Mouse (Mus musculus) ES-E14 (cell line): ENCODE data around the gene Tbcc. TPM values are rescaled to one million over a fixed set of nuclear protein-coding genes. Genes with fewer than 3 reads are reported as not detected.

ENCODE experiments used
- DNase-seq: peaks from one replicate; pipeline ENCODE4 v3.0.0-alpha.2; 2013; ENCODE audit warnings: low read depth, low spot score
- H3K27ac ChIP-seq: 2 replicates; pipeline ENCODE4 v1.5.1; 2012; ENCODE audit warnings: low read depth, mild to moderate bottlenecking, low read length, moderate library complexity, mixed read lengths; ENCODE audit not compliant: poor library complexity, insufficient read depth, severe bottlenecking
- H3K36me3 ChIP-seq: 2 replicates; pipeline ENCODE4 v1.6.1; 2012; ENCODE audit warnings: mild to moderate bottlenecking, low read length, moderate library complexity, mixed read lengths; ENCODE audit not compliant: control insufficient read depth, poor library complexity, insufficient read depth, severe bottlenecking
- H3K4me1 ChIP-seq, 2 experiments: fragments of 150-350 bp in 1 of 2; sonication (generic) in 1 of 2; 2 replicates each; pipeline ENCODE4 v1.6.1; 2012; ENCODE audit warnings: low read length in 2 of 2, mild to moderate bottlenecking in 1 of 2, mixed read lengths in 1 of 2; ENCODE audit not compliant: control insufficient read depth in 2 of 2, insufficient read depth in 2 of 2, poor library complexity in 1 of 2
- H3K4me3 ChIP-seq, 2 experiments: fragments of 150-350 bp in 1 of 2; sonication (generic) in 1 of 2; 2 replicates each; pipeline ENCODE4 v1.5.1; 2012; ENCODE audit warnings: low read length in 2 of 2, low read depth in 1 of 2, mild to moderate bottlenecking in 1 of 2, mixed read lengths in 1 of 2; ENCODE audit not compliant: insufficient read depth in 1 of 2, poor library complexity in 1 of 2, severe bottlenecking in 1 of 2
- H3K9ac ChIP-seq: 2 replicates; pipeline ENCODE4 v1.6.1; 2012; ENCODE audit warnings: low read depth, mild to moderate bottlenecking, low read length, mixed read lengths; ENCODE audit not compliant: poor library complexity, insufficient read depth, severe bottlenecking
- H3K9me3 ChIP-seq: fragments of 150-350 bp; sonication (generic); 2 replicates; pipeline ENCODE4 v1.6.1; 2012; ENCODE audit warnings: low read depth, mild to moderate bottlenecking, low read length; ENCODE audit not compliant: control insufficient read depth, insufficient read depth
- CHD2 ChIP-seq: IDR thresholded peaks from 2 replicates; pipeline ENCODE4 v1.6.1; 2014; ENCODE audit warnings: mild to moderate bottlenecking, low read depth, low read length, inconsistent platforms
- HCFC1 ChIP-seq: IDR thresholded peaks from 2 replicates; pipeline ENCODE4 v1.6.1; 2012; ENCODE audit warnings: low read length, inconsistent platforms, borderline replicate concordance; ENCODE audit not compliant: insufficient read depth
- MAFK ChIP-seq: IDR thresholded peaks from 2 replicates; pipeline ENCODE4 v1.6.1; 2014; ENCODE audit warnings: mild to moderate bottlenecking, low read depth, low read length, inconsistent platforms; ENCODE audit not compliant: insufficient read depth
- ZC3H11A ChIP-seq: IDR thresholded peaks from 2 replicates; pipeline ENCODE4 v1.6.1; 2012; ENCODE audit warnings: low read depth, mild to moderate bottlenecking, inconsistent platforms, low read length, borderline replicate concordance
- ZNF384 ChIP-seq: IDR thresholded peaks from 2 replicates; pipeline ENCODE4 v1.6.1; 2012; ENCODE audit warnings: low read depth, low read length, inconsistent platforms
- in situ Hi-C, 2 experiments: fragments of 600-800 bp; cut with MboI; formaldehyde crosslinking; loops; one replicate each; pipeline ENCODE4 v1.15.1; 2025; ENCODE audit warnings: low sequenced_read_pairs in 2 of 2, inconsistent platforms in 1 of 2; ENCODE audit not compliant: unreplicated experiment in 2 of 2
- total RNA-seq: library from RNA; depleted of rRNA; stranded (reverse); fragments of 300-350 nt; gene quantifications from 2 replicates; pipeline ENCODE4 v1.2.3, GENCODE M21; 2012

Tbcc gene
- total RNA-seq, 1 experiment: 30.0 TPM

- Histone ChIP-seq H3K4me3 (peak overlapping the region; percentile 87 to 93; a peak in 3 of 4 replicates), H3K9ac (peak overlapping the region; percentile 75; the same call in 1 of the 2 replicates), H3K9me3 (no peaks in the 10 kb centered on the region), H3K27ac (no peak overlapping the region), H3K36me3 (peaks cover 4% of the 10 kb centered on the region; the same call in 1 of the 2 replicates), H3K4me1 (peaks cover 6 to 21% of the 10 kb centered on the region in 2 experiments; a peak in 3 of 4 replicates)
- in situ Hi-C loops: no loop called here
- DNase-seq: no peak
- TF ChIP-seq MAFK: no peak
- peak; percentile 29; the same call in 1 of the 2 replicates for TF ChIP-seq ZC3H11A
These were observed 1.8 kb upstream of the Tbcc start for GRCm38 (mm10) chr17:46888511-46889212.

DNA sequence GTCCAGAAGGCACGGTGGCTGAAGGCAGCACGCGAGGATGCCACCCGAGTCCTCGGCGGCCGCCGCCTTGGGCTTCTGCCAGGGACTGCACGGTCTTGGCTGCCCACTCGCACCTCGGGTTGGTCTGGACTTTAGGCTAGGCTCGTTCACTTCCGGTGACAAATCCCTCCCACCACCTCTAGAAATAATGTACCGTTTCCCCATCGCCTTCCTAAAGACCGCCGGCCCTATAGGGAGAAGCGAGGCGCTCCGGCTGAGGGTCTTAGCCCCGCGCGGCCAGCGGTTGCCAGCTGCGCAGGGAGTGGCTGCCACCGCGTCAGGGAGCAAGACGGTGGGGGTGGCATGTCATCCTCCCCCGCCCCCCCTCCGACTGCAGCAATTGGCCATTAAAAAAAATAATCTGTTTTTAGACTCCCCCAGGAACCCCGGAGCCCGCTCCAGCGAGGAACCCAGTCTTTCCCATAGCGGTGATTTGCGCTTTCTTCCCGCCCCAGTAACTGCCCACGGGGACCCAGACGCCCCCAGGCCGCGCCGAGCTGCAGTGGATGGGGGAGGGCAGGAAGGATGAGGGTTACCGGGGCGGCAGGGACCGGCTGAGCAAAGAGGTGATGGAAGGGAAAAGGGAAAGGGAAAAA lies 917 bp upstream of the Tbcc start:
- in situ Hi-C loops: no loop called here
- peaks cover 4% of the 10 kb centered on the region; the same call in 1 of the 2 replicates for H3K36me3 ChIP-seq
- H3K9me3 ChIP-seq: no peaks in the 10 kb centered on the region
- H3K27ac ChIP-seq: peak overlapping the region; percentile 59; the same call in 1 of the 2 replicates
- peak overlapping the region; percentile 75 for H3K9ac ChIP-seq
- TF ChIP-seq HCFC1 (no peak), CHD2 (no peak), ZNF384 (0 out of 2 replicates have a peak, but pooled peaks have one; percentile 0), ZC3H11A (no peak)
- H3K4me3 ChIP-seq: peak overlapping the region; percentile 87 to 93
- DNase-seq: no peak
- peaks cover 6 to 22% of the 10 kb centered on the region in 2 experiments for H3K4me1 ChIP-seq

- Histone ChIP-seq H3K4me1 (peaks cover 4 to 17% of the 10 kb centered on the region in 2 experiments; a peak in 3 of 4 replicates), H3K9me3 (no peaks in the 10 kb centered on the region), H3K27ac (0 out of 2 replicates have a peak overlapping the region, but pooled peaks have one; percentile 3), H3K9ac (peak overlapping the region; percentile 87), H3K4me3 (peak overlapping the region; percentile 80 to 98), H3K36me3 (peaks cover 4% of the 10 kb centered on the region; the same call in 1 of the 2 replicates)
- in situ Hi-C loops: no loop called here
- no peak for TF ChIP-seq MAFK
- no peak for TF ChIP-seq CHD2
- no peak for TF ChIP-seq ZNF384
- TF ChIP-seq ZC3H11A: no peak
- TF ChIP-seq HCFC1: no peak
- DNase-seq: no peak
These were observed 535 bp downstream of the Tbcc start for GRCm38 (mm10) chr17:46890843-46891594.

DNA sequence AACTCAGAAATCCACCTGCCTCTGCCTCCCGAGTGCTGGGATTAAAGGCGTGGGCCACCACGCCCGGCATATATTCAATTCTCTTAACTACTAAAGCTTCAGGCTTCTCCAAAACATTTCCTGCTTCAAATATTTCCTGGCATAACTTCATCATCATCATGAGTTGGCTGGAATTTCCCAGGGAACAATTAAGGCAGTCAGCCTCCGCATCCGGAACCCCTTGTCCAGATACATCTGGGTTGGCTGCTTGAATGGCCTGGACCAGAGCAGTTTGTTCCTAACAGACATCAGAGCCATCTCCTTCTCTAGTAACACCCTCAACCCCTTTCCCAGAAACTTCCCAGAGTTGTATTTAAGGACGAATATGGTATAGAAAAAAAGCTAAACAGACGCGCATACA lies 4.9 kb downstream of the Tbcc start:
- Histone ChIP-seq H3K4me1 (peaks cover 4 to 11% of the 10 kb centered on the region in 2 experiments; a peak in 3 of 4 replicates), H3K27ac (no peak overlapping the region), H3K36me3 (peaks cover 4% of the 10 kb centered on the region; the same call in 1 of the 2 replicates), H3K4me3 (no peak overlapping the region), H3K9me3 (no peaks in the 10 kb centered on the region), H3K9ac (no peak overlapping the region)
- TF ChIP-seq CHD2 (no peak), MAFK (no peak), ZNF384 (no peak), HCFC1 (no peak), ZC3H11A (no peak)
- in situ Hi-C loops: no loop called here
- no peak for DNase-seq
